Mouse (Mus musculus): ENCODE results near the gene Icosl.

DNA sequence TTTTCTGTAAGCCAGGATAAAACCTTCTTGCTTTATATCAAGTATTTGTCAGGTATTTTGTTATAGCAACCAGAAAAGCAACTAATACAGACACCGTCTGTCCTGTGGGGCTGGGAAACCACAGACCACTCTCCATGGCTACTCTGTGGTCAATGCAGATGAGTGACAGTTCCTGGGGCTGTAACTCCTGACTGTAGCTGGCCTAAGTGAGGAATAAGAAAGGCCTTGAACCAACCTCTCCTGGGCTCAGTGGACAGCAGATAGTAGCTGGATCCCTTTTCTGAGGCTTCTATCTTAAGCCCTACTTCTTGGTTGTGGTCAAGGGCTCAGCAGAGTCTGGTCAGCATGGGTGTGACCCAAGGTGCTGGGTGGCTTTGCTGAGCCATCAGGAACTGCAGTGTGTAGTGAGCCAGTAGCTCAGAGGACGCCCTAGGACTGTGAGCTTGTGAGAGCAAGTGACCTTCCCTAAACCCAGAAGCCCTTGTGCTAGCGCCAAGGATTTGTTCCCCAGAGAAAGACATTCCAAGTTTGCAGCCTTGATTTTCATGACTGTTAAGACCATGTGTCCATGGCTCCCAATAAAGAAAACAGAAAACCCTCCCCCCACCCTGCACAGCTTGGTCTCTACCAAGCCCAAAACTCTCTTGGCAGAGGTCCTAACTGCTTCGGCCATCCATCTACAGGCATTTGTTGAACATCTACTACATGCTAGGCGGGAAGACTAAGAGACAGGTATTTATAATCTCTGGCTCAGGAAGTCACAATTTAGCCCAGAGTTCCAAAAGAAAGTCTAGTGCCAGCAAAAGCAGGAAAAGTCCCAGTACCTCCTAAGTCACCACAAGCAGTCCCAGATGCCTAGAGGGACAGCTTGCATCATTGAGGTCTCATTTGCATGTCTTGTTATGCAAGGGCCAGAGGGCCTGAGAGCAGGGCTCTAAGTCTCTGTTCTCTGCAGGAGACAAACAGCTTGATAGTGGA, 27.1 kb downstream of the Icosl start:
- no peak for TF ChIP-seq EP300 (IDR thresholded peaks at IDR 0.05; ENCODE audit: low read depth)
- TF ChIP-seq CTCF (IDR thresholded peaks at IDR 0.05; ENCODE audit: low read depth): no peak

All from liver, embryonic 14.5 days (tissue).